Mouse (Mus musculus) left cerebral cortex, adult 18-20 months (tissue): ENCODE results near the gene Ank3. TPM values are rescaled to one million over a fixed set of nuclear protein-coding genes. Genes with fewer than 3 reads are reported as not detected.

Experiments
- DNase-seq, 2 experiments: peaks; one replicate each; pipeline ENCODE4 v3.0.0; 2021 to 2022; ENCODE audit warnings: low spot score in 2 of 2, mixed read lengths in 1 of 2
- total RNA-seq, 2 experiments: library from RNA; stranded (reverse); gene quantifications; 2 replicates each; pipeline ENCODE4 v1.2.3; 2021

Ank3 gene
- total RNA-seq, 2 experiments from 2014 or later = 407 to 424 TPM

- DNase-seq = no peak
Measured at GRCm38 (mm10) chr10:70069321-70069720, 670.7 kb downstream of the Ank3 start.

DNA sequence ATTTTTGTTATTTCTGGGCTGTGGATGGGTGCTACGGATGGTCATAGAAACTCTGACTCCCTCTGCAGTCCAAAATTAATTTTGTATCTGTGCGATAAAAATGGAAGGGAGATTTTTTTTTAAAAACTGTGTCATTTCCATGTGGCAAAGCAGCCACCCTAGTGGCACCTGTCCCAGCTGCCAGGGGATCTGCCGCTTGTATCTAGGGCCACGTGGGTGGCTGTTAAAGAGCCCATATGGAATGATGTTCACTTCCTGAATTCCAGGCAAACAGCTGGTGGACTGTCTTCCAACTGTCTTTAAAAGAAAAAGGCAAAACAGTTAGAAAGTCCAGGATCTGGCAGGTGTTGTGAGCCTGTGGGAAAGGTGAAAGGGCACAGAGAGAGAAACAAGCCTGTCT lies 672.8 kb downstream of the Ank3 start:
- DNase-seq = peak; percentile 58 to 69

Other genes with a start within 250 kb of the Ank3 start
- 1 to 10 TPM; 6.3 to 8.3 TPM for gene Rhobtb1, start 247.3 kb upstream of the Ank3 start, total RNA-seq
- gene A930033H14Rik, start 185.7 kb upstream of the Ank3 start, total RNA-seq = 1 to 10 TPM; 1.9 to 3.0 TPM
- not detected for gene Cdk1, start 45.8 kb upstream of the Ank3 start, total RNA-seq